Mouse (Mus musculus) megakaryocyte, embryonic 14.5 days (primary cell): ENCODE data around the gene Adk.

Experiments used
- FLI1 ChIP-seq: IDR thresholded peaks from 2 replicates; pipeline ENCODE4 v1.6.1; 2012; ENCODE audit warnings: low read length, inconsistent platforms, mixed read lengths
- GATA1 ChIP-seq: IDR thresholded peaks from 3 replicates; pipeline ENCODE4 v1.6.1; 2012; ENCODE audit warnings: mixed read lengths, low read length, inconsistent platforms, borderline replicate concordance

- TF ChIP-seq GATA1, result no peak
- TF ChIP-seq FLI1, result no peak
Observed at GRCm38 (mm10) chr14:21456526-21456925, 404.2 kb downstream of the Adk start.
